Mouse (Mus musculus): ENCODE results near the gene Snd1.
"Not testable (repeated sequence)": the region's sequence is repeated elsewhere in the genome, so short reads cannot be mapped to it uniquely, and the experiment has no call there.

Snd1 gene

GRCm38 (mm10) chr6:28890426-28890825 lies 415.5 kb downstream of the Snd1 start:
- intact Hi-C loops (cut with DNase I), result loop anchor here (5.0 kb wide), 1 partner anchor 48 kb away; no protein-coding TSS in a partner anchor

GRCm38 (mm10) chr6:28891480-28891879 lies 416.5 kb downstream of the Snd1 start:
- intact Hi-C loops (cut with DNase I), result loop anchor here (5.0 kb wide), 1 partner anchor 49 kb away; no protein-coding TSS in a partner anchor

GRCm38 (mm10) chr6:28895004-28895515 lies 420.1 kb downstream of the Snd1 start:
- intact Hi-C loops (cut with DNase I), result no loop called here

- intact Hi-C loops (cut with DNase I), result no loop called here
Observed at GRCm38 (mm10) chr6:28895726-28896125, 420.8 kb downstream of the Snd1 start.

GRCm38 (mm10) chr6:28896762-28897320 lies 421.9 kb downstream of the Snd1 start:
- intact Hi-C loops (cut with DNase I), result no loop called here

GRCm38 (mm10) chr6:28897326-28898085 lies 422.6 kb downstream of the Snd1 start:
- intact Hi-C loops (cut with DNase I), result no loop called here

GRCm38 (mm10) chr6:28898836-28899235 lies 423.9 kb downstream of the Snd1 start:
- intact Hi-C loops (cut with DNase I), result no loop called here

GRCm38 (mm10) chr6:28902573-28902972 lies 427.6 kb downstream of the Snd1 start:
- intact Hi-C loops (cut with DNase I), result no loop called here

GRCm38 (mm10) chr6:28904417-28904816 lies 429.5 kb downstream of the Snd1 start:
- intact Hi-C loops (cut with DNase I), result no loop called here

GRCm38 (mm10) chr6:28905301-28905700 lies 430.4 kb downstream of the Snd1 start:
- intact Hi-C loops (cut with DNase I), result no loop called here

GRCm38 (mm10) chr6:28909866-28910265 lies 434.9 kb downstream of the Snd1 start:
- intact Hi-C loops (cut with DNase I), result no loop called here

- intact Hi-C loops (cut with DNase I), result no loop called here
Observed at GRCm38 (mm10) chr6:28914981-28915380, 440.0 kb downstream of the Snd1 start.

GRCm38 (mm10) chr6:28916630-28917029 lies 441.7 kb downstream of the Snd1 start:
- intact Hi-C loops (cut with DNase I), result no loop called here

- intact Hi-C loops (cut with DNase I), result no loop called here
Observed at GRCm38 (mm10) chr6:28919346-28919745, 444.4 kb downstream of the Snd1 start.

- intact Hi-C loops (cut with DNase I), result no loop called here
Observed at GRCm38 (mm10) chr6:28922371-28922770, 447.4 kb downstream of the Snd1 start.

GRCm38 (mm10) chr6:28923091-28923824 lies 448.3 kb downstream of the Snd1 start:
- intact Hi-C loops (cut with DNase I), result no loop called here

- intact Hi-C loops (cut with DNase I), result no loop called here
Observed at GRCm38 (mm10) chr6:28923837-28924236, 448.9 kb downstream of the Snd1 start.

GRCm38 (mm10) chr6:28927987-28928386 lies 453.0 kb downstream of the Snd1 start:
- intact Hi-C loops (cut with DNase I), result not testable (repeated sequence)

- intact Hi-C loops (cut with DNase I), result not testable (repeated sequence)
Observed at GRCm38 (mm10) chr6:28929169-28929803, 454.3 kb downstream of the Snd1 start.

GRCm38 (mm10) chr6:28931234-28931633 lies 456.3 kb downstream of the Snd1 start:
- intact Hi-C loops (cut with DNase I), result no loop called here

GRCm38 (mm10) chr6:28931636-28932327 lies 456.8 kb downstream of the Snd1 start:
- intact Hi-C loops (cut with DNase I), result no loop called here
